Mouse (Mus musculus) neural tube, embryonic 14.5 days (tissue): ENCODE results near the gene Fam227a. TPM values are rescaled to one million over a fixed set of nuclear protein-coding genes. Genes with fewer than 3 reads are reported as not detected.

ENCODE experiments used
- ATAC-seq: fragments of 200-750 bp; cut with Nextera tagmentation; 2 replicates; pipeline ENCODE4 v1.8.0; 2017; ENCODE audit warnings: low read depth, mild to moderate bottlenecking, moderate TSS enrichment, moderate library complexity
- H3K27ac ChIP-seq: fragments of 300-500 bp; sonication (generic); 2 replicates; pipeline ENCODE4 v1.5.1; 2014; ENCODE audit warnings: low read depth, mild to moderate bottlenecking, control low read depth, low read length, moderate library complexity, mixed read lengths
- H3K27me3 ChIP-seq: fragments of 300-500 bp; sonication (generic); 2 replicates; pipeline ENCODE4 v1.6.1; 2014; ENCODE audit warnings: low read length; ENCODE audit not compliant: control insufficient read depth, insufficient read depth
- H3K36me3 ChIP-seq: fragments of 300-500 bp; sonication (generic); 2 replicates; pipeline ENCODE4 v1.6.1; 2014; ENCODE audit warnings: low read length, mixed read lengths; ENCODE audit not compliant: control insufficient read depth, insufficient read depth
- H3K4me1 ChIP-seq: fragments of 300-500 bp; sonication (generic); 2 replicates; pipeline ENCODE4 v1.6.1; 2014; ENCODE audit warnings: low read length; ENCODE audit not compliant: control insufficient read depth, insufficient read depth
- H3K4me2 ChIP-seq: fragments of 300-500 bp; sonication (generic); 2 replicates; pipeline ENCODE4 v1.6.1; 2014; ENCODE audit warnings: mild to moderate bottlenecking, low read depth, low read length, control low read depth
- H3K4me3 ChIP-seq: fragments of 300-500 bp; sonication (generic); 2 replicates; pipeline ENCODE4 v1.5.1; 2014; ENCODE audit warnings: low read depth, low read length, control low read depth, mixed read lengths
- H3K9ac ChIP-seq: fragments of 300-500 bp; sonication (generic); replicated peaks from 2 replicates; pipeline ENCODE4 v1.6.1; 2014; ENCODE audit warnings: low read depth, mild to moderate bottlenecking, control low read depth, low read length, mixed read lengths
- H3K9me3 ChIP-seq: fragments of 300-500 bp; sonication (generic); 2 replicates; pipeline ENCODE4 v1.6.1; 2016; ENCODE audit warnings: low read length; ENCODE audit not compliant: control insufficient read depth
- WGBS: fragments of 180-500 bp; shearing (Covaris S2); extraction: QIAGEN DNeasy Blood & Tissue Kit; methylation state at CpG from one replicate; pipeline ENCODE4 v1.1.7; 2014; 5-methylcytosine and 5-hydroxymethylcytosine counted together
- microRNA-seq: library from miRNA; unstranded; fragments of <30 nt; microRNA quantifications from one replicate; pipeline ENCODE4, GENCODE M21; 2016
- polyA plus RNA-seq: library from polyadenylated mRNA; unstranded; fragments of >200 nt; fragmentation: Nextera tagmentation; extraction: Ambion mirVana; gene quantifications from 2 replicates; pipeline ENCODE4 v1.2.1, GENCODE M21; 2014

Fam227a gene
- polyA plus RNA-seq, 1 experiment from 2014 or later: 7.8 TPM

- no peak for ATAC-seq
- Histone ChIP-seq H3K4me2 (no peak overlapping the region), H3K27me3 (no peaks in the 10 kb centered on the region), H3K4me1 (no peaks in the 10 kb centered on the region), H3K27ac (no peak overlapping the region), H3K36me3 (no peaks in the 10 kb centered on the region), H3K4me3 (no peak overlapping the region), H3K9me3 (no peaks in the 10 kb centered on the region), H3K9ac (no peak overlapping the region)
- 84% methylated on average over 2 of the region's 2 CpGs for WGBS
Measured at GRCm38 (mm10) chr15:79576947-79577346, 81.8 kb downstream of the Fam227a start.

- H3K36me3 ChIP-seq: no peaks in the 10 kb centered on the region
- WGBS: 65% methylated on average over 1 of the region's 1 CpGs
- ATAC-seq: no peak
- H3K4me2 ChIP-seq: no peak overlapping the region
- H3K27me3 ChIP-seq: no peaks in the 10 kb centered on the region
- H3K9me3 ChIP-seq: no peaks in the 10 kb centered on the region
- no peak overlapping the region for H3K27ac ChIP-seq
- no peaks in the 10 kb centered on the region for H3K4me1 ChIP-seq
- no peak overlapping the region for H3K4me3 ChIP-seq
- no peak overlapping the region for H3K9ac ChIP-seq
Measured at GRCm38 (mm10) chr15:79575543-79576222, 83.1 kb downstream of the Fam227a start.

GRCm38 (mm10) chr15:79562417-79562816 lies 96.3 kb downstream of the Fam227a start:
- Histone ChIP-seq H3K4me3 (no peak overlapping the region), H3K27ac (no peak overlapping the region), H3K9ac (no peak overlapping the region), H3K9me3 (no peaks in the 10 kb centered on the region), H3K4me1 (no peaks in the 10 kb centered on the region), H3K4me2 (no peak overlapping the region), H3K27me3 (no peaks in the 10 kb centered on the region), H3K36me3 (no peaks in the 10 kb centered on the region)
- WGBS: 86% methylated on average over 9 of the region's 9 CpGs
- no peak for ATAC-seq

- Histone ChIP-seq H3K36me3 (no peaks in the 10 kb centered on the region), H3K9ac (no peak overlapping the region), H3K4me2 (no peak overlapping the region), H3K4me1 (no peaks in the 10 kb centered on the region), H3K4me3 (no peak overlapping the region), H3K27ac (no peak overlapping the region), H3K27me3 (no peaks in the 10 kb centered on the region), H3K9me3 (no peaks in the 10 kb centered on the region)
- no peak for ATAC-seq
- 78% methylated on average over 3 of the region's 3 CpGs for WGBS
Measured at GRCm38 (mm10) chr15:79559649-79560048, 99.1 kb downstream of the Fam227a start.

Small RNAs within 50 kb of the gene (microRNA-seq; reads per million reads assigned to microRNA genes)
- gene Gm27903: not detected

Other genes starting within 250 kb of the Fam227a start
- 202 and 236 TPM in 2 replicates for gene Csnk1e, start 203.4 kb downstream of the Fam227a start, polyA plus RNA-seq
- gene Kcnj4, start 153.7 kb downstream of the Fam227a start, polyA plus RNA-seq: not detected in 2 replicates
- gene Kdelr3, start 142.5 kb downstream of the Fam227a start, polyA plus RNA-seq: 3.9 and 11.6 TPM in 2 replicates
- gene Ddx17, start 112.2 kb downstream of the Fam227a start, polyA plus RNA-seq: 92.0 and 105 TPM in 2 replicates
- 0.88 and 1.5 TPM in 2 replicates for gene Dmc1, start 53.8 kb downstream of the Fam227a start, polyA plus RNA-seq
- 78.0 and 85.6 TPM in 2 replicates for gene Cby1, start 243 bp upstream of the Fam227a start, polyA plus RNA-seq
- gene Tomm22, start 11.9 kb upstream of the Fam227a start, polyA plus RNA-seq: 253 TPM in 2 replicates
- 16.0 and 18.3 TPM in 2 replicates for gene Josd1, start 29.0 kb upstream of the Fam227a start, polyA plus RNA-seq
- 37.5 and 41.2 TPM in 2 replicates for gene Gtpbp1, start 31.9 kb upstream of the Fam227a start, polyA plus RNA-seq
- gene Sun2, start 83.6 kb upstream of the Fam227a start, polyA plus RNA-seq: 7.4 and 8.5 TPM in 2 replicates
- gene Dnal4, start 118.9 kb upstream of the Fam227a start, polyA plus RNA-seq: 62.2 and 62.8 TPM in 2 replicates
- gene Nptxr, start 145.8 kb upstream of the Fam227a start, polyA plus RNA-seq: 15.5 and 23.4 TPM in 2 replicates
- 1.0 and 2.5 TPM in 2 replicates for gene Npcd, start 175.3 kb upstream of the Fam227a start, polyA plus RNA-seq
- gene Cbx6, start 175.7 kb upstream of the Fam227a start, polyA plus RNA-seq: 25.4 and 31.1 TPM in 2 replicates
- 2.3 and 6.0 TPM in 2 replicates for gene Apobec3, start 232.7 kb upstream of the Fam227a start, polyA plus RNA-seq